Mouse (Mus musculus) forebrain, embryonic 10.5 days (tissue): ENCODE data around the gene Atp13a2. TPM values are rescaled to one million over a fixed set of nuclear protein-coding genes. Genes with fewer than 3 reads are reported as not detected.

Experiments
- DNase-seq: peaks from one replicate; pipeline ENCODE4 v3.0.0-alpha.2; 2017; ENCODE audit warnings: low spot score; ENCODE audit errors: extremely low spot score
- H3K27ac ChIP-seq: fragments of 300-500 bp; sonication (generic); 2 replicates; pipeline ENCODE4 v1.5.1; 2016; ENCODE audit warnings: mild to moderate bottlenecking
- H3K27me3 ChIP-seq: fragments of 300-500 bp; sonication (generic); 2 replicates; pipeline ENCODE4 v1.6.1; 2016; ENCODE audit warnings: mild to moderate bottlenecking; ENCODE audit not compliant: poor library complexity, severe bottlenecking
- H3K36me3 ChIP-seq: fragments of 300-500 bp; sonication (generic); replicated peaks from 2 replicates; pipeline ENCODE4 v1.6.1; 2016; ENCODE audit warnings: mild to moderate bottlenecking, moderate library complexity
- H3K4me1 ChIP-seq: fragments of 300-500 bp; sonication (generic); 2 replicates; pipeline ENCODE4 v1.6.1; 2016
- H3K4me3 ChIP-seq: fragments of 300-500 bp; sonication (generic); 2 replicates; pipeline ENCODE4 v1.5.1; 2016; ENCODE audit warnings: mild to moderate bottlenecking, moderate library complexity
- H3K9me3 ChIP-seq: fragments of 300-500 bp; sonication (generic); 2 replicates; pipeline ENCODE4 v1.6.1; 2016; ENCODE audit warnings: mild to moderate bottlenecking, moderate library complexity
- WGBS: fragments of 180-500 bp; shearing (Covaris S2); methylation state at CpG from one replicate; pipeline ENCODE4 v1.1.7; 2016; 5-methylcytosine and 5-hydroxymethylcytosine counted together
- polyA plus RNA-seq: library from polyadenylated mRNA; unstranded; fragments of >200 nt; fragmentation: Nextera tagmentation; extraction: Ambion mirVana; gene quantifications from 2 replicates; pipeline ENCODE4 v1.2.1, GENCODE M21; 2016

Atp13a2 gene
- polyA plus RNA-seq, 1 experiment from 2014 or later, result 39.9 TPM

DNA sequence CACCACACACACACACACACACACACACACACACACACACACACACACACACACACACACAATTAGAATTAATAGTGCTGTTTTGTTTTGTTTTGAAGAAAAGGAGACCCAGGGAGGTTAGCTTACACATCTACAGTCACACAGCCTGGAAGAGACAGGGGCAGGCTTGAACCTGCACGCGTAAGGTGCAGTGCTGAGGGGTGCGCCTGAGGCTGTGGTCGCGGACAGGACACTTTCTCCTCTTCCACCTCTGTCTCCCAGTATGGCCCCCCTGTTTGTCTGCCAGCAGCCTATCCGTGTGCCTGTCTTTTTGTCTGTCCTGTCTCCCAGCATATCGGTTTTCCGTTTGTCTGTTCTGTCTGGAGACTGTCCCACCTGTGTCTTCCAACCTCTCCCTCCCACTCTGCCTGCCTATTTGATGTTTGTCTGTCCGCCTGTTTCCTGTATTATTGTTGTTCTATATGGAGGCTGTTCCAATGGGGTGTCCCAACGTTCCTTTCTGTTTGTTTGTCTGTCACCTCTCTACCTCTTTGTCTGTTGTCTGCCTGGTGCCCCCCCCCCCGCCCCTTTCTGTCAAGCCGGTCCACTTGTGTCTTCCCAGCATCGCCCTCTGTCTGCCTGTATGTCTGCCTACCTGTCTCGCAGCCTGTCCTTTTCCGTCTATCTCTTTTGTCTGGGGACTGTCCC, 506 bp upstream of the Atp13a2 start:
- H3K9me3 ChIP-seq, result peaks cover 9% of the 10 kb centered on the region; the same call in 1 of the 2 replicates
- peak overlapping the region; percentile 74 for H3K4me3 ChIP-seq
- peaks cover 56% of the 10 kb centered on the region for H3K4me1 ChIP-seq
- no peaks in the 10 kb centered on the region for H3K27me3 ChIP-seq
- H3K36me3 ChIP-seq, result peaks cover 8% of the 10 kb centered on the region
- no peak for DNase-seq
- WGBS, result 28% methylated on average over 15 of the region's 15 CpGs
- peak overlapping the region; percentile 87 for H3K27ac ChIP-seq

DNA sequence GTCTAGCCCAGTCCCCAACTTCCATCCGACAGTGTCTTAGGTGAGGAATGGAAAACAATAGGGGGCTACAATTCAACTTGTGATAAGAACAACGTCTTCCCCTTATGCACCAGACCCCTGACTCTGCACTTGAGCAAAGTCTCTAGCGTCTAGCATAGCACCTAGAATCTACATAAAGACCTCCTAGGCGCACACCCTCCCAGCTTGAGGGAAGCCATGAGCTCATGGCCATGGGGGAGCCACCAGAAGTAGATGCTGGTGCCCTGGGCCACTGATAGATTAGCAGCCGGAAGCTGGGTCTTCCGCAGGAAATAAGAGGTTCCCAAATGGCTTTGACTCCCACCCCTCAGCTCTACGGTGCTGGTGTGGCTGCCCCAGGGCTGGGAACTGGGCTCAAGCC, 803 bp downstream of the Atp13a2 start:
- WGBS, result 39% methylated on average over 7 of the region's 7 CpGs

GRCm38 (mm10) chr4:140988706-140989290, 2.1 kb downstream of the Atp13a2 start:
- DNase-seq, result no peak
- Histone ChIP-seq H3K9me3 (no peaks in the 10 kb centered on the region), H3K36me3 (peaks cover 23% of the 10 kb centered on the region), H3K4me1 (peaks cover 51% of the 10 kb centered on the region), H3K27me3 (no peaks in the 10 kb centered on the region), H3K27ac (no peak overlapping the region), H3K4me3 (no peak overlapping the region)
- 71% methylated on average over 7 of the region's 7 CpGs for WGBS

More for the DNA sequence above, 803 bp downstream of the Atp13a2 start:
- peaks cover 12% of the 10 kb centered on the region for H3K36me3 ChIP-seq
- no peaks in the 10 kb centered on the region for H3K9me3 ChIP-seq
- peak overlapping the region; percentile 87 for H3K27ac ChIP-seq
- H3K4me3 ChIP-seq, result peak overlapping the region; percentile 74
- DNase-seq, result no peak
- peaks cover 64% of the 10 kb centered on the region for H3K4me1 ChIP-seq
- no peaks in the 10 kb centered on the region for H3K27me3 ChIP-seq

DNA sequence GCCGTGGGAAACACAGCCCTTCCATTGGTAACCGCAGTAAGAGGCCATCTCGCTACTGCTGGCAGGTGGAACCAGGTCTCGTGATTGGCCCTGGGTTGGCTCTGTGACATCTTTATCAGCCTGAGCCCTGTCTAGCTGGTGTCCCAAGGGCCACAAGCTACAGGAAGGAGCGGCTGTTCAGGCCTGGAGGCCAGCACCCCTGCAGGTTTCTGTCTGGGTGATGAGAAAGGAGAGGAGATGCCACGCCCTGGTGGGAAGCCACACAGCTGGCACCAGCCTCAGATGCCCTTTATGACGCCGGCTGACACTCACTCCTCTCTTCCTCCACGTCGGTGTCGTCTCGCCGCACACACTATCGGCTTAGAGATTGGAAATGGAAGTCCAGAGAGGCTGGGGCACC, 2.8 kb downstream of the Atp13a2 start:
- DNase-seq, result no peak
- WGBS, result 94% methylated on average over 14 of the region's 14 CpGs

GRCm38 (mm10) chr4:140992215-140992614, 5.5 kb downstream of the Atp13a2 start:
- Histone ChIP-seq H3K9me3 (no peaks in the 10 kb centered on the region), H3K27ac (0 out of 2 replicates have a peak overlapping the region, but pooled peaks have one; percentile 17), H3K4me3 (no peak overlapping the region), H3K27me3 (no peaks in the 10 kb centered on the region), H3K4me1 (peaks cover 40% of the 10 kb centered on the region), H3K36me3 (peaks cover 57% of the 10 kb centered on the region)
- 86% methylated on average over 20 of the region's 20 CpGs for WGBS
- DNase-seq, result no peak

More for the DNA sequence above, 2.8 kb downstream of the Atp13a2 start:
- H3K36me3 ChIP-seq, result peaks cover 29% of the 10 kb centered on the region
- H3K27me3 ChIP-seq, result no peaks in the 10 kb centered on the region
- H3K27ac ChIP-seq, result no peak overlapping the region
- peaks cover 51% of the 10 kb centered on the region for H3K4me1 ChIP-seq
- H3K9me3 ChIP-seq, result no peaks in the 10 kb centered on the region
- no peak overlapping the region for H3K4me3 ChIP-seq

DNA sequence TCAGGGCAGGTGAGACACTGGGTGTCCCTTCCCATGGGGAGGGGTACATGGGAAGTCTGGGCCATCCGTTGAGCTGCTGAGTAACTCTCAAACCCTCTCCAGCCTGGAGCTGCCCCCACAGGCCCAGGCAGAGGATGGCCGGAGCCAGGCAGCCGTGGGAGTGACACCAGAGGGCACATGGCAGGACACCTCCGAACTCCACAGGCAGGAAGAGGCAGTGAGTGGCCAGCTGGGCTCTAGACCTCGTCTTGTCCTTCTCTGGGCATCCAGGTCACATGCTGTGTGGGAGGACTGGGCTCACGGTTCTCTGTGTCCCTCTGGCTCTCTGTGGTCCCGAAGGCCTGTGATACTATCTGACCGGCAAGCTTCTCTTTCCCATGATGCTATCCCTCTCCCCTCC, 7.2 kb downstream of the Atp13a2 start:
- DNase-seq, result no peak
- H3K4me1 ChIP-seq, result peaks cover 24% of the 10 kb centered on the region
- H3K36me3 ChIP-seq, result peaks cover 71% of the 10 kb centered on the region
- 0 out of 2 replicates have a peak overlapping the region, but pooled peaks have one; percentile 1 for H3K4me3 ChIP-seq
- H3K27me3 ChIP-seq, result no peaks in the 10 kb centered on the region
- WGBS, result 87% methylated on average over 8 of the region's 8 CpGs
- H3K27ac ChIP-seq, result no peak overlapping the region
- no peaks in the 10 kb centered on the region for H3K9me3 ChIP-seq

GRCm38 (mm10) chr4:140995811-140996210, 9.1 kb downstream of the Atp13a2 start:
- peaks cover 89% of the 10 kb centered on the region for H3K36me3 ChIP-seq

DNA sequence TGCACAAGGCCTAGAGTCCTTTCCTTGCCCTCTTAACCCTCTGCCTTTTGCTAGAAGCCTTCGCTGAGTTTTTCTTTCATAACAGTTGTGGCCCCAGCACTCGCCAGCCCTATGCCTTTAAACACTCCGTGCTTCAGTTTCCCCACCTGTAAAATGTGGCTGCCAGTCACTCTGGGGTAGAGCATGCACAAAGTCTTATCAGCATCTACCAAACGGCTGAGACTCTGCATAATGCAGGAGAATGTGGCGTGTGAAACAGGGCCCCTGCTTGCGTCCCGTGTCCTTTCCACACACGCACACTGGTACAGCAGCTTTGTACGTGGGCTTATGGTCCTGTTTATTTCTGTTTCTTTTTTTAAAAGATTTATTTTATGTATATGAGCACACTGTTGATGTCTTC, 10.1 kb downstream of the Atp13a2 start:
- Histone ChIP-seq H3K36me3 (peaks cover 96% of the 10 kb centered on the region), H3K4me1 (peaks cover 5% of the 10 kb centered on the region; the same call in 1 of the 2 replicates), H3K9me3 (no peaks in the 10 kb centered on the region), H3K27me3 (no peaks in the 10 kb centered on the region), H3K27ac (no peak overlapping the region), H3K4me3 (no peak overlapping the region)
- 94% methylated on average over 9 of the region's 9 CpGs for WGBS
- no peak for DNase-seq

More at GRCm38 (mm10) chr4:140995811-140996210, 9.1 kb downstream of the Atp13a2 start:
- H3K27ac ChIP-seq, result no peak overlapping the region
- H3K9me3 ChIP-seq, result no peaks in the 10 kb centered on the region
- DNase-seq, result no peak
- no peak overlapping the region for H3K4me3 ChIP-seq
- WGBS, result 88% methylated on average over 8 of the region's 8 CpGs
- no peaks in the 10 kb centered on the region for H3K27me3 ChIP-seq
- peaks cover 9% of the 10 kb centered on the region for H3K4me1 ChIP-seq

DNA sequence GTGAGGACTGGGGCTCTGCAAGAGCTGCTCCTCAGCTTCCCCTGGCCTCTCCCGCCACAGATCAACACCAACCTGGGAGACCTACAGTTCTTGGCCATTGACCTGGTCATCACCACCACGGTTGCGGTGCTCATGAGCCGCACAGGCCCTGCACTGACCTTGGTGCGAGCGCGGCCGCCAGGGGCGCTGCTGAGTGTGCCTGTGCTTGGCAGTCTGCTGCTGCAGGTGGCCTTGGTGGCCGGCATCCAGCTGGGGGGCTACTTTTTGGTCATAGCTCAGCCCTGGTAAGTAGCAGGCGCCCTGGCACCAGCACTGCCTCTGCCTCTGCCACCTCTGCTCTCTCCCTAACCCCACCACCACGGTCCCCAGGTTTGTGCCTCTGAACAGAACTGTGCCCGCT, 19.3 kb downstream of the Atp13a2 start:
- peaks cover 71% of the 10 kb centered on the region for H3K36me3 ChIP-seq

DNA sequence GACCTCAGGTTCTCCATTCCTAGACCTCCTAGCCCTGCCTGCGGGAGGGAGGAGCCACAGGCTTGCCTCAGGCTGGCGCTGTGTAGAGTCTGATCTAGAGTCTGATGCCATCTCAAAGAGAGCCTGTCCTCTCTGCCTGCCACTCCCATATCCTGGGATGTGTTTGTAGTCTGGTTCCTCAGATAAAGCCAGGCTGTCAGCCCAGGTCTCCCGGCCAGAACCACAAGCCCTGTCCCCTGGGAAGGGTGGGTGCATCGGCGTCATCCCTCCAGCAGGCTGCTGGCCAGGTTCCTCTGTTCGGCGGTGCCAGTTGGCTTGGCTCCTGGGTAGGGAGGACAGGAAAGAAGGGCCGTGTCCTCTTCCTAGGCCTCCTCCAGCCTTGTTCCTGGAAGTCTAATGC, 21.4 kb downstream of the Atp13a2 start:
- no peak overlapping the region for H3K27ac ChIP-seq
- H3K27me3 ChIP-seq, result no peaks in the 10 kb centered on the region
- H3K9me3 ChIP-seq, result peaks cover 4% of the 10 kb centered on the region; the same call in 1 of the 2 replicates
- H3K4me1 ChIP-seq, result peaks cover 30% of the 10 kb centered on the region
- H3K36me3 ChIP-seq, result peaks cover 62% of the 10 kb centered on the region
- WGBS, result 96% methylated on average over 8 of the region's 8 CpGs
- no peak overlapping the region for H3K4me3 ChIP-seq
- DNase-seq, result no peak

More for the DNA sequence above, 19.3 kb downstream of the Atp13a2 start:
- H3K4me3 ChIP-seq, result no peak overlapping the region
- peaks cover 16% of the 10 kb centered on the region for H3K4me1 ChIP-seq
- 78% methylated on average over 13 of the region's 13 CpGs for WGBS
- H3K9me3 ChIP-seq, result peaks cover 4% of the 10 kb centered on the region; the same call in 1 of the 2 replicates
- no peak for DNase-seq
- H3K27me3 ChIP-seq, result no peaks in the 10 kb centered on the region
- H3K27ac ChIP-seq, result 0 out of 2 replicates have a peak overlapping the region, but pooled peaks have one; percentile 15

- Histone ChIP-seq H3K36me3 (peaks cover 62% of the 10 kb centered on the region), H3K27me3 (no peaks in the 10 kb centered on the region), H3K4me1 (peaks cover 30% of the 10 kb centered on the region), H3K4me3 (peak within 1 kb of the TSS; percentile 83), H3K27ac (peak within 1 kb of the TSS; percentile 97), H3K9me3 (peaks cover 4% of the 10 kb centered on the region; the same call in 1 of the 2 replicates)
- WGBS, result 15% methylated on average over 7 of the region's 7 CpGs
- DNase-seq, result no peak
Observed at GRCm38 (mm10) chr4:141010118-141010517, 23.4 kb downstream of the Atp13a2 start, which contains the start of gene Mfap2. Gene Mfap2 (plus strand): TSS chr4:141010418.

DNA sequence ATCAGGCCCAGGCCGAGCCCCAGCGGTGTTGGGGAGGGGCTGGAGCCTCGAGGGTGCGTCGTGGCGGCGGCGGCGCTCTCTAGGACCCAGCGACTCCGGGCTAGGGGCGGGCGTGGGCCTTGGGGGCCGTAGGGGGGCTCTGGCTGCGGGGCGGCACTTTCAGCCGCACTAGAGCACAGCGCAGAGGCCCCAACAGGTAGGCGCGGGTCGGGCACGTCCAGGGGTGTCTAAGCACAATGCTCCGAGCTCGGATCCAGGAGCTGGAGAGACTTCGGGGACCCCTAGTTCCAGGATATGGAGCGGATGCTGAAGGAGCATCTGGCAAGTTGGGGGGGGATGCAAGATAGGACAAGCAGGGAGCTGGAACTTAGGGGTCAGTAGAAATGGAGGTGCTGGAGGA, 23.9 kb downstream of the Atp13a2 start:
- Histone ChIP-seq H3K27ac (peak overlapping the region; percentile 97), H3K36me3 (peaks cover 62% of the 10 kb centered on the region), H3K4me1 (peaks cover 33% of the 10 kb centered on the region), H3K4me3 (peak overlapping the region; percentile 83), H3K9me3 (peaks cover 4% of the 10 kb centered on the region; the same call in 1 of the 2 replicates), H3K27me3 (no peaks in the 10 kb centered on the region)
- WGBS, result under 1% methylated on average over 26 of the region's 26 CpGs
- DNase-seq, result peak; percentile 76

GRCm38 (mm10) chr4:141010941-141011429, 24.3 kb downstream of the Atp13a2 start:
- Histone ChIP-seq H3K27ac (peak overlapping the region; percentile 97), H3K36me3 (peaks cover 62% of the 10 kb centered on the region), H3K9me3 (peaks cover 4% of the 10 kb centered on the region; the same call in 1 of the 2 replicates), H3K27me3 (no peaks in the 10 kb centered on the region), H3K4me1 (peaks cover 35% of the 10 kb centered on the region), H3K4me3 (peak overlapping the region; percentile 83)
- WGBS, result under 1% methylated on average over 16 of the region's 17 CpGs
- peak; percentile 66 for DNase-seq
